In the genomic region with DNA sequence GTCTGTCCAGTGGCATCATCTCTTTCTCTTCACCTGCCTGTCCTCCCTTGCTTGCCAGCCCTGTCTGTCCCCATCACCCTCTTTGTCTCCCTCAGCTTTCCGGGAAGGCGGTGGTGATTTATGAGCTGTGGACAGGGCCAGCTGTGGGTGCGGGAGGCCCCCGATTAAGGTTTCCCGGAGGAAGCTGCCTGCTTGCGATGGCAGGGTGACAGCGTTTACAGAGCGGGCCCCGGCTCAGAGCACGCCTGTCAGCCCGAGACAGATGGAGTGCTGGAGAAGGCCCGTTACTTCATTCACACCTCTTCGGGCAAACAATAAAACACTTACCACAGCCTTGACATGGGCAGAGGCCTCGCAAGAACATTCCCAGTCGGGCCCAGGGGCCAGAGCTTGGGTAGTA, we compare ENCODE assay signal across 11 mouse cellular contexts.
DNase-seq lines count a peak whose midpoint lies in the region; ATAC-seq and TF ChIP-seq lines count a peak whose summit lies in the region.
"Had no signal": no experiment of that assay in that cellular context is flagged by ENCODE, and none has a peak within 500 bp of the region (broad histone marks: within the 10 kb centered on the region; RNA-seq: fewer than 3 reads in every experiment).

No protein-coding gene starts in this region.

- H3K9ac ChIP-seq in midbrain, postnatal 0 days (replicated peaks; ENCODE audit: low read length, poor library complexity, severe bottlenecking) = no peak overlapping the region
- no peak overlapping the region for H3K9ac ChIP-seq in midbrain, embryonic 14.5 days (replicated peaks; ENCODE audit: low read length)
- H3K9ac ChIP-seq in hindbrain, embryonic 14.5 days = 0 out of 2 replicates have a peak overlapping the region, but pooled peaks have one; percentile 40
- H3K9ac ChIP-seq in neural tube, embryonic 12.5 days = peak overlapping the region; percentile 19; the same call in 1 of the 2 replicates
- H3K9ac ChIP-seq: midbrain, embryonic 12.5 days had no signal

- no peaks in the 10 kb centered on the region for H3K9me3 ChIP-seq in midbrain, postnatal 0 days (ENCODE audit: low read length)
- no peaks in the 10 kb centered on the region for H3K9me3 ChIP-seq in midbrain, embryonic 14.5 days (ENCODE audit: control insufficient read depth, low read length)
- no peaks in the 10 kb centered on the region for H3K9me3 ChIP-seq in hindbrain, embryonic 14.5 days (ENCODE audit: control insufficient read depth, low read length)
- H3K9me3 ChIP-seq in neural tube, embryonic 12.5 days = no peaks in the 10 kb centered on the region
- H3K9me3 ChIP-seq: midbrain, embryonic 12.5 days had no signal

- ATAC-seq in midbrain, postnatal 0 days (ENCODE audit: low FRiP score) = no peak
- no peak for ATAC-seq in midbrain, embryonic 14.5 days (ENCODE audit: low FRiP score, low TSS enrichment)
- ATAC-seq in hindbrain, embryonic 14.5 days (ENCODE audit: low FRiP score) = no peak
- ATAC-seq in neural tube, embryonic 12.5 days (ENCODE audit: low FRiP score, low read depth) = peak; percentile 79
- ATAC-seq: Patski had no signal

- 68% methylated on average over 15 of the region's 15 CpGs for WGBS in midbrain, postnatal 0 days
- 66% methylated on average over 15 of the region's 15 CpGs for WGBS in midbrain, embryonic 14.5 days
- WGBS in hindbrain, embryonic 14.5 days = 28% methylated on average over 15 of the region's 15 CpGs
- 3% methylated on average over 15 of the region's 15 CpGs for WGBS in neural tube, embryonic 12.5 days

- H3K27ac ChIP-seq in midbrain, postnatal 0 days (ENCODE audit: low read depth, low read length) = no peak overlapping the region
- no peak overlapping the region for H3K27ac ChIP-seq in midbrain, embryonic 14.5 days (replicated peaks; ENCODE audit: low read depth, low read length)
- H3K27ac ChIP-seq in hindbrain, embryonic 14.5 days = peak overlapping the region; percentile 57
- H3K27ac ChIP-seq in neural tube, embryonic 12.5 days = peak overlapping the region; percentile 78
- H3K27ac ChIP-seq: midbrain, embryonic 12.5 days had no signal

- DNase-seq in gastrocnemius, postnatal 25 days = peak; percentile 14
- no peak for DNase-seq in gastrocnemius, postnatal 36 days
- peak; percentile 32 for DNase-seq in midbrain, postnatal 0 days (ENCODE audit: low spot score)
- DNase-seq in midbrain, embryonic 14.5 days = no peak
- DNase-seq in hindbrain, embryonic 14.5 days (ENCODE audit: low spot score) = no peak
- no peak for DNase-seq in left cerebral cortex, postnatal 4 days
- DNase-seq in cerebellum, postnatal 25 days = no peak
- DNase-seq: heart, postnatal 4 days had no signal

- no peak overlapping the region for H3K4me2 ChIP-seq in midbrain, postnatal 0 days (ENCODE audit: low read depth, low read length, poor library complexity, severe bottlenecking)
- H3K4me2 ChIP-seq in midbrain, embryonic 14.5 days (ENCODE audit: low read length) = no peak overlapping the region
- H3K4me2 ChIP-seq in hindbrain, embryonic 14.5 days (replicated peaks) = no peak overlapping the region
- peak overlapping the region; percentile 37 for H3K4me2 ChIP-seq in neural tube, embryonic 12.5 days (replicated peaks)
- H3K4me2 ChIP-seq: midbrain, embryonic 12.5 days had no signal

- H3K4me3 ChIP-seq in midbrain, postnatal 0 days (ENCODE audit: low read depth, low read length) = no peak overlapping the region
- no peak overlapping the region for H3K4me3 ChIP-seq in midbrain, embryonic 14.5 days (replicated peaks; ENCODE audit: low read depth, low read length)
- H3K4me3 ChIP-seq in hindbrain, embryonic 14.5 days (replicated peaks; ENCODE audit: low read length) = no peak overlapping the region
- no peak overlapping the region for H3K4me3 ChIP-seq in neural tube, embryonic 12.5 days
- H3K4me3 ChIP-seq: midbrain, embryonic 12.5 days had no signal

- intact Hi-C loops in gastrocnemius, postnatal 36 days (cut with DNase I) = no loop called here
- intact Hi-C loops in left cerebral cortex, postnatal 4 days (cut with DNase I) = no loop called here

- H3K4me1 ChIP-seq in midbrain, postnatal 0 days (ENCODE audit: insufficient read depth, low read length) = no peaks in the 10 kb centered on the region
- H3K4me1 ChIP-seq in midbrain, embryonic 14.5 days (ENCODE audit: control insufficient read depth, insufficient read depth, low read length) = no peaks in the 10 kb centered on the region
- H3K4me1 ChIP-seq in hindbrain, embryonic 14.5 days (replicated peaks; ENCODE audit: control insufficient read depth, insufficient read depth, low read length) = peaks cover 10% of the 10 kb centered on the region
- H3K4me1 ChIP-seq in neural tube, embryonic 12.5 days = peaks cover 44% of the 10 kb centered on the region
- H3K4me1 ChIP-seq: midbrain, embryonic 12.5 days had no signal

- no peaks in the 10 kb centered on the region for H3K36me3 ChIP-seq in midbrain, postnatal 0 days (ENCODE audit: insufficient read depth, low read length)
- no peaks in the 10 kb centered on the region for H3K36me3 ChIP-seq in midbrain, embryonic 14.5 days (ENCODE audit: control insufficient read depth, insufficient read depth, low read length)
- H3K36me3 ChIP-seq in hindbrain, embryonic 14.5 days (replicated peaks; ENCODE audit: control insufficient read depth, insufficient read depth) = no peaks in the 10 kb centered on the region
- H3K36me3 ChIP-seq in neural tube, embryonic 12.5 days = no peaks in the 10 kb centered on the region
- H3K36me3 ChIP-seq: midbrain, embryonic 12.5 days had no signal

- TF ChIP-seq CTCF in midbrain, postnatal 0 days (IDR thresholded peaks at IDR 0.05) = no peak

- no peaks in the 10 kb centered on the region for H3K27me3 ChIP-seq in midbrain, postnatal 0 days (ENCODE audit: insufficient read depth, low read length)
- H3K27me3 ChIP-seq in midbrain, embryonic 14.5 days (ENCODE audit: control insufficient read depth, insufficient read depth, low read length) = no peaks in the 10 kb centered on the region
- H3K27me3 ChIP-seq in hindbrain, embryonic 14.5 days (ENCODE audit: control insufficient read depth, insufficient read depth, low read length) = no peaks in the 10 kb centered on the region
- 0 out of 2 replicates have a peak, but pooled peaks cover 4% of the 10 kb centered on the region for H3K27me3 ChIP-seq in neural tube, embryonic 12.5 days (replicated peaks)
- H3K27me3 ChIP-seq: Patski had no signal

Comparison
In these comparisons a context has a peak if more than half of its experiments do, and no peak if none do; other contexts are left out.
1. DNase-seq: peak in gastrocnemius, postnatal 25 days (single experiment) and midbrain, postnatal 0 days (single experiment); none in gastrocnemius, postnatal 36 days (0 of 2), midbrain, embryonic 14.5 days (single experiment), hindbrain, embryonic 14.5 days (single experiment), left cerebral cortex, postnatal 4 days (single experiment) and cerebellum, postnatal 25 days (0 of 2).
2. H3K27ac ChIP-seq: peak in hindbrain, embryonic 14.5 days (single experiment) and neural tube, embryonic 12.5 days (single experiment); none in midbrain, postnatal 0 days (single experiment) and midbrain, embryonic 14.5 days (single experiment).
3. H3K9ac ChIP-seq: peak in hindbrain, embryonic 14.5 days (single experiment) and neural tube, embryonic 12.5 days (single experiment); none in midbrain, postnatal 0 days (single experiment) and midbrain, embryonic 14.5 days (single experiment).